Mouse (Mus musculus): Measurements from ENCODE around the gene Lsr. TPM values are rescaled to one million over a fixed set of nuclear protein-coding genes. Genes with fewer than 3 reads are reported as not detected.
A peak's percentile ranks its signal among the peaks of the same experiment; 100 is the strongest.

Gene Lsr
- polyA plus RNA-seq, 1 experiment from 2014 or later: 25.6 TPM

- Histone ChIP-seq H3K36me3 (no peaks in the 10 kb centered on the region), H3K4me2 (replicated peaks) (no peak overlapping the region), H3K27me3 (no peaks in the 10 kb centered on the region), H3K4me3 (no peak overlapping the region), H3K9ac (no peak overlapping the region), H3K27ac (no peak overlapping the region), H3K4me1 (no peaks in the 10 kb centered on the region), H3K9me3 (no peaks in the 10 kb centered on the region)
- WGBS: 87% methylated on average over 9 of the region's 9 CpGs
- ATAC-seq (ENCODE audit: insufficient number of reproducible peaks, insufficient read depth, low FRiP score, low TSS enrichment): no peak
These were observed 12.1 kb upstream of the Lsr start for GRCm38 (mm10) chr7:30985357-30985756.

- no peak for ATAC-seq (ENCODE audit: insufficient number of reproducible peaks, insufficient read depth, low FRiP score, low TSS enrichment)
- Histone ChIP-seq H3K36me3 (no peaks in the 10 kb centered on the region), H3K27me3 (no peaks in the 10 kb centered on the region), H3K4me2 (replicated peaks) (no peak overlapping the region), H3K4me3 (no peak overlapping the region), H3K9me3 (no peaks in the 10 kb centered on the region), H3K9ac (no peak overlapping the region), H3K4me1 (no peaks in the 10 kb centered on the region), H3K27ac (no peak overlapping the region)
- WGBS: 89% methylated on average over 4 of the region's 4 CpGs
These were observed 8.4 kb upstream of the Lsr start for GRCm38 (mm10) chr7:30981703-30982102.

- under 1% methylated on average over 37 of the region's 37 CpGs for WGBS
- Histone ChIP-seq H3K9ac (peak within 1 kb of the TSS; percentile 25; the same call in 1 of the 2 replicates), H3K27me3 (peaks cover 23% of the 10 kb centered on the region), H3K27ac (no peak within 1 kb of the TSS), H3K4me3 (peak within 1 kb of the TSS; percentile 39), H3K36me3 (no peaks in the 10 kb centered on the region), H3K4me1 (peaks cover 4% of the 10 kb centered on the region; the same call in 1 of the 2 replicates), H3K9me3 (no peaks in the 10 kb centered on the region), H3K4me2 (replicated peaks) (peak within 1 kb of the TSS; percentile 58)
- peak; percentile 80 for ATAC-seq (ENCODE audit: insufficient number of reproducible peaks, insufficient read depth, low FRiP score, low TSS enrichment)
These were observed 431 bp upstream of the Lsr start, which contains the start of gene Fam187b for GRCm38 (mm10) chr7:30973501-30974289. Gene Fam187b (plus strand): TSS chr7:30973790.

GRCm38 (mm10) chr7:30972426-30973250 is 626 bp downstream of the Lsr start:
- Histone ChIP-seq H3K27ac (no peak overlapping the region), H3K27me3 (peaks cover 23% of the 10 kb centered on the region), H3K9ac (peak overlapping the region; percentile 25; the same call in 1 of the 2 replicates), H3K36me3 (no peaks in the 10 kb centered on the region), H3K4me2 (replicated peaks) (peak overlapping the region; percentile 58), H3K4me1 (peaks cover 4% of the 10 kb centered on the region; the same call in 1 of the 2 replicates), H3K9me3 (no peaks in the 10 kb centered on the region), H3K4me3 (peak overlapping the region; percentile 39)
- no peak for ATAC-seq (ENCODE audit: insufficient number of reproducible peaks, insufficient read depth, low FRiP score, low TSS enrichment)
- WGBS: 3% methylated on average over 41 of the region's 41 CpGs

- no peaks in the 10 kb centered on the region for H3K9me3 ChIP-seq
- H3K27ac ChIP-seq: no peak overlapping the region
- H3K4me3 ChIP-seq: 0 out of 2 replicates have a peak overlapping the region, but pooled peaks have one; percentile 39
- no peak overlapping the region for H3K9ac ChIP-seq
- H3K4me1 ChIP-seq: peaks cover 4% of the 10 kb centered on the region; the same call in 1 of the 2 replicates
- H3K27me3 ChIP-seq: peaks cover 23% of the 10 kb centered on the region
- no peak for ATAC-seq (ENCODE audit: insufficient number of reproducible peaks, insufficient read depth, low FRiP score, low TSS enrichment)
- WGBS: 89% methylated on average over 15 of the region's 15 CpGs
- H3K4me2 ChIP-seq (replicated peaks): peak overlapping the region; percentile 58
- no peaks in the 10 kb centered on the region for H3K36me3 ChIP-seq
These were observed 1.4 kb downstream of the Lsr start for GRCm38 (mm10) chr7:30971901-30972300.

- ATAC-seq (ENCODE audit: insufficient number of reproducible peaks, insufficient read depth, low FRiP score, low TSS enrichment): no peak
- no peak overlapping the region for H3K27ac ChIP-seq
- peaks cover 4% of the 10 kb centered on the region; the same call in 1 of the 2 replicates for H3K4me1 ChIP-seq
- 82% methylated on average over 4 of the region's 4 CpGs for WGBS
- no peak overlapping the region for H3K4me2 ChIP-seq (replicated peaks)
- no peak overlapping the region for H3K4me3 ChIP-seq
- H3K9ac ChIP-seq: no peak overlapping the region
- no peaks in the 10 kb centered on the region for H3K9me3 ChIP-seq
- H3K36me3 ChIP-seq: 0 out of 2 replicates have a peak, but pooled peaks cover 4% of the 10 kb centered on the region
- peaks cover 23% of the 10 kb centered on the region for H3K27me3 ChIP-seq
These were observed 4.1 kb downstream of the Lsr start for GRCm38 (mm10) chr7:30969174-30969573.

- H3K9ac ChIP-seq: no peak overlapping the region
- H3K4me1 ChIP-seq: peaks cover 4% of the 10 kb centered on the region; the same call in 1 of the 2 replicates
- no peaks in the 10 kb centered on the region for H3K9me3 ChIP-seq
- no peak overlapping the region for H3K4me2 ChIP-seq (replicated peaks)
- no peak overlapping the region for H3K4me3 ChIP-seq
- no peak for ATAC-seq (ENCODE audit: insufficient number of reproducible peaks, insufficient read depth, low FRiP score, low TSS enrichment)
- WGBS: 90% methylated on average over 8 of the region's 8 CpGs
- H3K36me3 ChIP-seq: 0 out of 2 replicates have a peak, but pooled peaks cover 4% of the 10 kb centered on the region
- H3K27ac ChIP-seq: no peak overlapping the region
- H3K27me3 ChIP-seq: peaks cover 20% of the 10 kb centered on the region
These were observed 4.7 kb downstream of the Lsr start for GRCm38 (mm10) chr7:30968611-30969010.

- Histone ChIP-seq H3K9ac (no peak overlapping the region), H3K4me3 (no peak overlapping the region), H3K36me3 (0 out of 2 replicates have a peak, but pooled peaks cover 4% of the 10 kb centered on the region), H3K27ac (no peak overlapping the region), H3K4me2 (replicated peaks) (no peak overlapping the region), H3K27me3 (peaks cover under 1% of the 10 kb centered on the region; the same call in 1 of the 2 replicates), H3K4me1 (no peaks in the 10 kb centered on the region), H3K9me3 (no peaks in the 10 kb centered on the region)
- no peak for ATAC-seq (ENCODE audit: insufficient number of reproducible peaks, insufficient read depth, low FRiP score, low TSS enrichment)
- 68% methylated on average over 3 of the region's 3 CpGs for WGBS
These were observed 6.6 kb downstream of the Lsr start for GRCm38 (mm10) chr7:30966657-30967056.

GRCm38 (mm10) chr7:30965677-30966076 is 7.6 kb downstream of the Lsr start:
- no peaks in the 10 kb centered on the region for H3K9me3 ChIP-seq
- H3K4me1 ChIP-seq: no peaks in the 10 kb centered on the region
- WGBS: 84% methylated on average over 14 of the region's 14 CpGs
- H3K4me2 ChIP-seq (replicated peaks): no peak overlapping the region
- H3K27ac ChIP-seq: no peak overlapping the region
- H3K36me3 ChIP-seq: 0 out of 2 replicates have a peak, but pooled peaks cover 4% of the 10 kb centered on the region
- H3K4me3 ChIP-seq: no peak overlapping the region
- no peaks in the 10 kb centered on the region for H3K27me3 ChIP-seq
- ATAC-seq (ENCODE audit: insufficient number of reproducible peaks, insufficient read depth, low FRiP score, low TSS enrichment): no peak
- H3K9ac ChIP-seq: no peak overlapping the region

- WGBS: 89% methylated on average over 7 of the region's 7 CpGs
- no peak for ATAC-seq (ENCODE audit: insufficient number of reproducible peaks, insufficient read depth, low FRiP score, low TSS enrichment)
- Histone ChIP-seq H3K9me3 (no peaks in the 10 kb centered on the region), H3K27ac (no peak overlapping the region), H3K4me3 (no peak overlapping the region), H3K9ac (no peak overlapping the region), H3K27me3 (no peaks in the 10 kb centered on the region), H3K4me2 (replicated peaks) (no peak overlapping the region), H3K4me1 (no peaks in the 10 kb centered on the region), H3K36me3 (peaks cover 7% of the 10 kb centered on the region; the same call in 1 of the 2 replicates)
These were observed 8.9 kb downstream of the Lsr start for GRCm38 (mm10) chr7:30964366-30964765.

- H3K27me3 ChIP-seq: no peaks in the 10 kb centered on the region
- H3K36me3 ChIP-seq: peaks cover 18% of the 10 kb centered on the region; the same call in 1 of the 2 replicates
- 94% methylated on average over 5 of the region's 5 CpGs for whole genome bisulfite sequencing
- no peak overlapping the region for H3K9ac ChIP-seq
- no peak for ATAC-seq (ENCODE audit: insufficient number of reproducible peaks, insufficient read depth, low FRiP score, low TSS enrichment)
- no peak overlapping the region for H3K4me2 ChIP-seq (replicated peaks)
- H3K4me3 ChIP-seq: no peak overlapping the region
- no peak overlapping the region for H3K27ac ChIP-seq
- peaks cover 7% of the 10 kb centered on the region; the same call in 1 of the 2 replicates for H3K4me1 ChIP-seq
- H3K9me3 ChIP-seq: no peaks in the 10 kb centered on the region
These were observed 10.4 kb downstream of the Lsr start for GRCm38 (mm10) chr7:30962862-30963261.

Measured in embryonic facial prominence, embryonic 12.5 days (tissue).